Mouse (Mus musculus): ENCODE measurements around the gene Pgls.

- peak; percentile 37; the same call in 1 of the 2 replicates for TF ChIP-seq CTCF (IDR thresholded peaks at IDR 0.05)
- TF ChIP-seq EP300 (IDR thresholded peaks at IDR 0.05), result no peak
Observed at GRCm38 (mm10) chr8:71558958-71559690, 32.9 kb upstream of the Pgls start.
